Mouse (Mus musculus) forebrain, embryonic 13.5 days (tissue): Measurements from ENCODE around the gene Tanc1. TPM values are rescaled to one million over a fixed set of nuclear protein-coding genes. Genes with fewer than 3 reads are reported as not detected.

Experiments used
- ATAC-seq: fragments of 200-750 bp; cut with Nextera tagmentation; 2 replicates; pipeline ENCODE4 v1.8.0; 2017
- H3K27ac ChIP-seq: fragments of 300-500 bp; sonication (generic); 2 replicates; pipeline ENCODE4 v1.5.1; 2015; ENCODE audit warnings: inconsistent platforms, mild to moderate bottlenecking, moderate library complexity
- H3K27me3 ChIP-seq: fragments of 300-500 bp; sonication (generic); 2 replicates; pipeline ENCODE4 v1.6.1; 2015; ENCODE audit warnings: mild to moderate bottlenecking, inconsistent platforms
- H3K36me3 ChIP-seq: fragments of 300-500 bp; sonication (generic); 2 replicates; pipeline ENCODE4 v1.6.1; 2015; ENCODE audit warnings: mild to moderate bottlenecking, inconsistent platforms; ENCODE audit not compliant: poor library complexity, severe bottlenecking
- H3K4me1 ChIP-seq: fragments of 300-500 bp; sonication (generic); 2 replicates; pipeline ENCODE4 v1.6.1; 2015; ENCODE audit warnings: inconsistent platforms
- H3K4me2 ChIP-seq: fragments of 300-500 bp; sonication (generic); 2 replicates; pipeline ENCODE4 v1.6.1; 2015; ENCODE audit warnings: inconsistent platforms, mild to moderate bottlenecking, moderate library complexity
- H3K4me3 ChIP-seq: fragments of 300-500 bp; sonication (generic); 2 replicates; pipeline ENCODE4 v1.5.1; 2015; ENCODE audit warnings: mild to moderate bottlenecking, inconsistent platforms
- H3K9ac ChIP-seq: fragments of 300-500 bp; sonication (generic); 2 replicates; pipeline ENCODE4 v1.6.1; 2015; ENCODE audit warnings: mild to moderate bottlenecking, inconsistent platforms
- H3K9me3 ChIP-seq: fragments of 300-500 bp; sonication (generic); replicated peaks from 2 replicates; pipeline ENCODE4 v1.6.1; 2016; ENCODE audit warnings: inconsistent platforms
- WGBS: fragments of 180-500 bp; shearing (Covaris S2); methylation state at CpG from one replicate; pipeline ENCODE4 v1.1.7; 2015; 5-methylcytosine and 5-hydroxymethylcytosine counted together
- polyA plus RNA-seq: library from polyadenylated mRNA; unstranded; fragments of >200 nt; fragmentation: Nextera tagmentation; extraction: Ambion mirVana; gene quantifications from 2 replicates; pipeline ENCODE4 v1.2.1, GENCODE M21; 2015

Tanc1 gene
- polyA plus RNA-seq, 1 experiment from 2014 or later: 12.7 TPM

GRCm38 (mm10) chr2:59596545-59596944 lies 15.3 kb upstream of the Tanc1 start:
- Histone ChIP-seq H3K9me3 (no peaks in the 10 kb centered on the region), H3K4me1 (peaks cover 33% of the 10 kb centered on the region), H3K4me3 (no peak overlapping the region), H3K27ac (no peak overlapping the region), H3K4me2 (no peak overlapping the region), H3K27me3 (no peaks in the 10 kb centered on the region), H3K36me3 (no peaks in the 10 kb centered on the region), H3K9ac (no peak overlapping the region)
- ATAC-seq: no peak
- WGBS: 65% methylated on average over 8 of the region's 8 CpGs

- no peaks in the 10 kb centered on the region for H3K27me3 ChIP-seq
- H3K4me2 ChIP-seq: no peak overlapping the region
- H3K4me1 ChIP-seq: peaks cover 36% of the 10 kb centered on the region
- ATAC-seq: no peak
- H3K9me3 ChIP-seq: no peaks in the 10 kb centered on the region
- H3K9ac ChIP-seq: no peak overlapping the region
- no peak overlapping the region for H3K27ac ChIP-seq
- no peaks in the 10 kb centered on the region for H3K36me3 ChIP-seq
- 91% methylated on average over 6 of the region's 6 CpGs for WGBS
- H3K4me3 ChIP-seq: no peak overlapping the region
These were observed 13.6 kb upstream of the Tanc1 start for GRCm38 (mm10) chr2:59598286-59598685.

GRCm38 (mm10) chr2:59598894-59599293 lies 12.9 kb upstream of the Tanc1 start:
- Histone ChIP-seq H3K9me3 (no peaks in the 10 kb centered on the region), H3K9ac (no peak overlapping the region), H3K4me2 (no peak overlapping the region), H3K27ac (no peak overlapping the region), H3K4me1 (peaks cover 32% of the 10 kb centered on the region), H3K36me3 (no peaks in the 10 kb centered on the region), H3K27me3 (no peaks in the 10 kb centered on the region), H3K4me3 (no peak overlapping the region)
- 19% methylated on average over 4 of the region's 4 CpGs for WGBS
- ATAC-seq: no peak

GRCm38 (mm10) chr2:59599338-59600111 lies 12.3 kb upstream of the Tanc1 start:
- Histone ChIP-seq H3K27me3 (no peaks in the 10 kb centered on the region), H3K27ac (peak overlapping the region; percentile 40), H3K36me3 (no peaks in the 10 kb centered on the region), H3K9ac (no peak overlapping the region), H3K4me3 (no peak overlapping the region), H3K9me3 (no peaks in the 10 kb centered on the region), H3K4me1 (peaks cover 27% of the 10 kb centered on the region), H3K4me2 (peak overlapping the region; percentile 30)
- WGBS: 31% methylated on average over 6 of the region's 7 CpGs
- ATAC-seq: peak; percentile 60

- Histone ChIP-seq H3K36me3 (no peaks in the 10 kb centered on the region), H3K4me3 (no peak overlapping the region), H3K27me3 (no peaks in the 10 kb centered on the region), H3K9me3 (no peaks in the 10 kb centered on the region), H3K4me1 (peaks cover 27% of the 10 kb centered on the region), H3K9ac (no peak overlapping the region), H3K27ac (peak overlapping the region; percentile 40), H3K4me2 (peak overlapping the region; percentile 30)
- WGBS: 55% methylated on average over 19 of the region's 19 CpGs
- ATAC-seq: peak; percentile 27; the same call in 1 of the 2 replicates
These were observed 11.6 kb upstream of the Tanc1 start for GRCm38 (mm10) chr2:59600123-59600840.

- ATAC-seq: peak; percentile 63; the same call in 1 of the 2 replicates
- H3K36me3 ChIP-seq: no peaks in the 10 kb centered on the region
- no peak overlapping the region for H3K4me3 ChIP-seq
- no peak overlapping the region for H3K9ac ChIP-seq
- peaks cover 27% of the 10 kb centered on the region for H3K4me1 ChIP-seq
- 71% methylated on average over 2 of the region's 2 CpGs for WGBS
- no peak overlapping the region for H3K4me2 ChIP-seq
- no peak overlapping the region for H3K27ac ChIP-seq
- no peaks in the 10 kb centered on the region for H3K9me3 ChIP-seq
- H3K27me3 ChIP-seq: no peaks in the 10 kb centered on the region
These were observed 10.9 kb upstream of the Tanc1 start for GRCm38 (mm10) chr2:59600980-59601379.

GRCm38 (mm10) chr2:59601452-59601851 lies 10.4 kb upstream of the Tanc1 start:
- H3K9me3 ChIP-seq: no peaks in the 10 kb centered on the region
- H3K4me3 ChIP-seq: no peak overlapping the region
- H3K9ac ChIP-seq: no peak overlapping the region
- no peaks in the 10 kb centered on the region for H3K36me3 ChIP-seq
- ATAC-seq: no peak
- peaks cover 27% of the 10 kb centered on the region for H3K4me1 ChIP-seq
- 93% methylated on average over 8 of the region's 8 CpGs for WGBS
- H3K27ac ChIP-seq: no peak overlapping the region
- H3K4me2 ChIP-seq: no peak overlapping the region
- 0 out of 2 replicates have a peak, but pooled peaks cover under 1% of the 10 kb centered on the region for H3K27me3 ChIP-seq

GRCm38 (mm10) chr2:59608958-59609357 lies 2.9 kb upstream of the Tanc1 start:
- no peak for ATAC-seq
- H3K9me3 ChIP-seq: no peaks in the 10 kb centered on the region
- H3K27ac ChIP-seq: no peak overlapping the region
- H3K27me3 ChIP-seq: 0 out of 2 replicates have a peak, but pooled peaks cover 4% of the 10 kb centered on the region
- H3K4me2 ChIP-seq: no peak overlapping the region
- H3K9ac ChIP-seq: no peak overlapping the region
- H3K4me3 ChIP-seq: no peak overlapping the region
- 57% methylated on average over 5 of the region's 5 CpGs for WGBS
- H3K36me3 ChIP-seq: no peaks in the 10 kb centered on the region
- H3K4me1 ChIP-seq: peaks cover 29% of the 10 kb centered on the region

GRCm38 (mm10) chr2:59611216-59611810 lies 529 bp upstream of the Tanc1 start:
- Histone ChIP-seq H3K27ac (0 out of 2 replicates have a peak overlapping the region, but pooled peaks have one; percentile 87), H3K4me3 (peak overlapping the region; percentile 87), H3K4me1 (peaks cover 38% of the 10 kb centered on the region), H3K27me3 (0 out of 2 replicates have a peak, but pooled peaks cover 4% of the 10 kb centered on the region), H3K36me3 (no peaks in the 10 kb centered on the region), H3K4me2 (peak overlapping the region; percentile 96), H3K9ac (peak overlapping the region; percentile 91), H3K9me3 (no peaks in the 10 kb centered on the region)
- WGBS: 2% methylated on average over 14 of the region's 14 CpGs
- ATAC-seq: no peak

GRCm38 (mm10) chr2:59612733-59613473 lies 1.1 kb downstream of the Tanc1 start:
- Histone ChIP-seq H3K4me2 (peak overlapping the region; percentile 96), H3K27me3 (no peaks in the 10 kb centered on the region), H3K36me3 (no peaks in the 10 kb centered on the region), H3K27ac (peak overlapping the region; percentile 87), H3K9me3 (no peaks in the 10 kb centered on the region), H3K4me1 (peaks cover 38% of the 10 kb centered on the region), H3K4me3 (peak overlapping the region; percentile 87), H3K9ac (peak overlapping the region; percentile 91)
- ATAC-seq: no peak
- under 1% methylated on average over 33 of the region's 33 CpGs for WGBS

GRCm38 (mm10) chr2:59613474-59614019 lies 1.7 kb downstream of the Tanc1 start:
- peak overlapping the region; percentile 17; the same call in 1 of the 2 replicates for H3K27ac ChIP-seq
- no peaks in the 10 kb centered on the region for H3K9me3 ChIP-seq
- H3K36me3 ChIP-seq: no peaks in the 10 kb centered on the region
- 6% methylated on average over 9 of the region's 9 CpGs for WGBS
- peak overlapping the region; percentile 87 for H3K4me3 ChIP-seq
- peaks cover 38% of the 10 kb centered on the region for H3K4me1 ChIP-seq
- H3K27me3 ChIP-seq: no peaks in the 10 kb centered on the region
- ATAC-seq: peak; percentile 7; the same call in 1 of the 2 replicates
- H3K4me2 ChIP-seq: peak overlapping the region; percentile 96
- peak overlapping the region; percentile 91 for H3K9ac ChIP-seq
